Mouse (Mus musculus) G1E (cell line): ENCODE results near the gene Inmt. TPM values are rescaled to one million over a fixed set of nuclear protein-coding genes. Genes with fewer than 3 reads are reported as not detected.

Experiments used
- ATAC-seq: 2 replicates; pipeline ENCODE4 v1.8.0; 2016; ENCODE audit warnings: mild to moderate bottlenecking; ENCODE audit not compliant: insufficient number of reproducible peaks, poor library complexity, low FRiP score, severe bottlenecking; ENCODE audit errors: extremely low read depth
- DNase-seq: peaks from one replicate; pipeline ENCODE4 v3.0.0; 2012; ENCODE audit warnings: low spot score
- H3K27me3 ChIP-seq: 2 replicates; pipeline ENCODE4 v1.6.1; 2012; ENCODE audit warnings: mild to moderate bottlenecking, low read length, inconsistent platforms; ENCODE audit not compliant: insufficient read depth
- H3K36me3 ChIP-seq: replicated peaks from 2 replicates; pipeline ENCODE3; 2012; ENCODE audit warnings: mild to moderate bottlenecking, inconsistent platforms
- H3K4me1 ChIP-seq: 2 replicates; pipeline ENCODE4 v1.6.1; 2012; ENCODE audit warnings: low read depth, low read length, inconsistent platforms, mixed read lengths; ENCODE audit not compliant: insufficient read depth
- H3K4me3 ChIP-seq: 2 replicates; pipeline ENCODE4 v1.5.1; 2012; ENCODE audit warnings: low read depth, mild to moderate bottlenecking, inconsistent platforms, low read length, moderate library complexity, mixed read lengths
- H3K9me3 ChIP-seq: replicated peaks from 2 replicates; pipeline ENCODE4 v1.6.1; 2012; ENCODE audit warnings: inconsistent platforms
- CTCF ChIP-seq: IDR thresholded peaks from 2 replicates; pipeline ENCODE4 v1.5.1; 2012; ENCODE audit warnings: low read depth, low read length, inconsistent platforms, mixed read lengths
- GATA1 ChIP-seq: IDR thresholded peaks from 2 replicates; pipeline ENCODE4 v1.6.1; 2012; ENCODE audit warnings: borderline replicate concordance, low read length, inconsistent platforms, mixed read lengths
- GATA2 ChIP-seq: IDR thresholded peaks from 2 replicates; pipeline ENCODE4 v1.6.1; 2012; ENCODE audit warnings: low read depth, low read length, inconsistent platforms, borderline replicate concordance
- POLR2AphosphoS5 ChIP-seq: IDR thresholded peaks from 2 replicates; pipeline ENCODE4 v1.6.1; 2012; ENCODE audit warnings: low read depth, low read length, inconsistent platforms; ENCODE audit not compliant: insufficient replicate concordance
- TAL1 ChIP-seq: conservative IDR thresholded peaks from 2 replicates; pipeline ENCODE4 v1.6.1; 2012; ENCODE audit warnings: low read depth, low read length, inconsistent platforms, mixed read lengths
- polyA plus RNA-seq: library from polyadenylated mRNA; stranded (reverse); fragments of >175 nt; gene quantifications from 2 replicates; pipeline ENCODE4 v1.2.3, GENCODE M21; 2012
- total RNA-seq, 2 experiments: library from RNA; stranded (forward) in 1 of 2; stranded (reverse) in 1 of 2; fragments of 200-1000 nt in 1 of 2; fragments of >200 nt in 1 of 2; fragmentation: Nextera tagmentation in 1 of 2; gene quantifications; 2 replicates each; pipeline ENCODE4 v1.2.3; 2014 to 2017

Gene Inmt
- total and polyA plus RNA-seq, 3 experiments: not detected

- Histone ChIP-seq H3K27me3 (no peaks in the 10 kb centered on the region; the same call in 1 of the 2 replicates), H3K4me1 (no peaks in the 10 kb centered on the region), H3K4me3 (no peak overlapping the region), H3K9me3 (no peaks in the 10 kb centered on the region), H3K36me3 (no peaks in the 10 kb centered on the region)
- ATAC-seq (no peak), DNase-seq (no peak)
- TF ChIP-seq GATA1: no peak
Measured at GRCm38 (mm10) chr6:55152226-55152625, 22.6 kb downstream of the Inmt start.

DNA sequence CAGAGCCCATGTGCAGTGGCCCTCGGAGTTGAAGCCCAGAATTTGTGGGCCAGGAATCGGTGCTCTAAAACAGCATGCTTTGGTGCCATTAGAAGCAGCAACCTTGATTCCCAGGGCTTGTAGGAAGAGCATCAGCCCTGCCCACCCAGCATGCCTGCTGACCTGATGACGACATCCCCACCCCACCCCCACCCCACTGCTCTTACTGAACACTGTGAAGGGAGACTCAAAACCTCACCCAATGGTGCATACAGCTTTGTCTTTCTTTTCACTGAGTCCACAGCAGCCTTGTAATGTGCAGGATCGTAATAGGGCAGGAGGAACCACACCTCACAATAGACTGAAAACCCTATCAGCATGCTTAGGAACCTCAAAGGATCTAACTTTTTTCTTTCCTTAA is 28.7 kb downstream of the Inmt start:
- no peak for TF ChIP-seq TAL1
- TF ChIP-seq GATA2: no peak
- TF ChIP-seq POLR2AphosphoS5: no peak
- no peak for TF ChIP-seq GATA1
- H3K36me3 ChIP-seq: no peaks in the 10 kb centered on the region
- H3K9me3 ChIP-seq: peaks cover 2% of the 10 kb centered on the region; the same call in 1 of the 2 replicates
- DNase-seq: no peak
- H3K4me1 ChIP-seq: no peaks in the 10 kb centered on the region
- H3K27me3 ChIP-seq: no peaks in the 10 kb centered on the region
- no peak for ATAC-seq
- no peak overlapping the region for H3K4me3 ChIP-seq

DNA sequence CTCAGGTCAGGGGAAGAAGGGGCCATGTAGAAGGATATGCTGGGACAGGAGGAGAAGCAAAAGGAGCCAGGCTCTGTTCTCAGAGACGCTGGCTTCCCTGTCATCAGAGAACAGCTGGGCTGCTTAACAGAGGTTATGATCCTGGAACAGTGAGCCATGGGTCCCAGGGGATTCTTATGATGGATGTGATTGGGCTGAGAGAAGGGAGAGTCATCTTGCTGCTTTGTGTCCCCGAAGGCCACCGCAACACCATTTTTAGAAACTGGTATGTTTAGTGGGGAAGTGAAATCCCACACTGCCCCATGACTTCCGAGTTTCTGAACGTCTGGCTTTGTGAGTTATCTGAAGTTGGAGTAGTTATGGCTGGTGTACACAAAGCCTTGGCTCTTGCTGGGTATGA is 29.6 kb downstream of the Inmt start:
- no peaks in the 10 kb centered on the region for H3K36me3 ChIP-seq
- ATAC-seq: no peak
- H3K4me3 ChIP-seq: no peak overlapping the region
- peaks cover 2% of the 10 kb centered on the region; the same call in 1 of the 2 replicates for H3K9me3 ChIP-seq
- no peaks in the 10 kb centered on the region for H3K4me1 ChIP-seq
- no peaks in the 10 kb centered on the region for H3K27me3 ChIP-seq
- no peak for DNase-seq
- TF ChIP-seq POLR2AphosphoS5 (no peak), GATA2 (no peak), CTCF (no peak), TAL1 (no peak), GATA1 (no peak)

DNA sequence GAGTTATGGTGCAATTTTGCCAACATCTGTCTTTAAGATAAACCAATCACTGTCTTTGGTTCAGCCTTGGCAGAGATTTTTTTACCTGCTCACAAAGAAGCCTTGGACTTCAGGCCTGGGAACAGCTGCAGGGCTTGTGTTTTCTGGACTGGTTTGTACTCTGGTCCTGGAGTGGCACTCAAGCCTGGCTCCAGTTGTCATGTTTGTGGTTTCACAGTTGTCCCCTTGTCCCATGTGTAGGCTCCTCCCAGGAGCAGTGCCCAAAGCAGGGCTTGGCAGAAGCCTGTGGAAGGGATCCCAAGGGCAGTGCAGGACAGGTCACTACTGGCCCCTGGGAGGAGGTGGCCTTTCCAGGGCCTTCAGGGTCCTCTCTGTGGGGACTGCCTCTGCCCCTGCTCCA is 36.5 kb downstream of the Inmt start:
- H3K4me1 ChIP-seq: no peaks in the 10 kb centered on the region
- peaks cover 4% of the 10 kb centered on the region; the same call in 1 of the 2 replicates for H3K27me3 ChIP-seq
- no peaks in the 10 kb centered on the region; the same call in 1 of the 2 replicates for H3K9me3 ChIP-seq
- H3K36me3 ChIP-seq: no peaks in the 10 kb centered on the region
- H3K4me3 ChIP-seq: no peak overlapping the region
- TF ChIP-seq POLR2AphosphoS5 (no peak), TAL1 (no peak), GATA2 (no peak), CTCF (no peak), GATA1 (no peak)
- ATAC-seq: no peak
- no peak for DNase-seq

GRCm38 (mm10) chr6:55133425-55133824 is 41.4 kb downstream of the Inmt start:
- no peak for DNase-seq

GRCm38 (mm10) chr6:55132794-55133193 is 42.0 kb downstream of the Inmt start, which contains the start of gene Crhr2:
Crhr2 (minus strand) TSS chr6:55133016.
- TF ChIP-seq GATA2 (no peak), TAL1 (no peak), GATA1 (no peak), POLR2AphosphoS5 (no peak), CTCF (no peak)
- Histone ChIP-seq H3K4me1 (no peaks in the 10 kb centered on the region), H3K27me3 (peaks cover 8% of the 10 kb centered on the region; the same call in 1 of the 2 replicates), H3K9me3 (no peaks in the 10 kb centered on the region), H3K36me3 (no peaks in the 10 kb centered on the region), H3K4me3 (no peak within 1 kb of the TSS)
- no peak for ATAC-seq
- DNase-seq: no peak

More at GRCm38 (mm10) chr6:55133425-55133824, 41.4 kb downstream of the Inmt start:
- Histone ChIP-seq H3K27me3 (peaks cover 8% of the 10 kb centered on the region; the same call in 1 of the 2 replicates), H3K4me1 (no peaks in the 10 kb centered on the region), H3K4me3 (no peak overlapping the region), H3K36me3 (no peaks in the 10 kb centered on the region), H3K9me3 (no peaks in the 10 kb centered on the region)
- TF ChIP-seq GATA2 (no peak), TAL1 (no peak), GATA1 (no peak), POLR2AphosphoS5 (no peak), CTCF (no peak)
- no peak for ATAC-seq

- Histone ChIP-seq H3K9me3 (no peaks in the 10 kb centered on the region), H3K27me3 (peaks cover 6% of the 10 kb centered on the region; the same call in 1 of the 2 replicates), H3K4me1 (no peaks in the 10 kb centered on the region), H3K4me3 (no peak overlapping the region), H3K36me3 (no peaks in the 10 kb centered on the region)
- no peak for TF ChIP-seq CTCF
- TF ChIP-seq GATA1: no peak
- no peak for TF ChIP-seq POLR2AphosphoS5
- no peak for TF ChIP-seq GATA2
- no peak for TF ChIP-seq TAL1
- ATAC-seq (no peak), DNase-seq (no peak)
Measured at GRCm38 (mm10) chr6:55131301-55131700, 43.5 kb downstream of the Inmt start.
